Mouse (Mus musculus) inflammation-experienced regulatory T-cells, adult 6 months (primary cell): ENCODE data around the gene Elmod1. TPM values are rescaled to one million over a fixed set of nuclear protein-coding genes. Genes with fewer than 3 reads are reported as not detected.

Experiments used
- ATAC-seq: one replicate; pipeline ENCODE4 v1.8.0; 2017
- polyA plus RNA-seq, 3 experiments: library from polyadenylated mRNA; unstranded; fragments of 100-300 nt; shearing (Covaris generic); gene quantifications; one replicate each; pipeline ENCODE4 v1.2.1; 2017

Elmod1 gene
- polyA plus RNA-seq, 3 experiments from 2014 or later = not detected

DNA sequence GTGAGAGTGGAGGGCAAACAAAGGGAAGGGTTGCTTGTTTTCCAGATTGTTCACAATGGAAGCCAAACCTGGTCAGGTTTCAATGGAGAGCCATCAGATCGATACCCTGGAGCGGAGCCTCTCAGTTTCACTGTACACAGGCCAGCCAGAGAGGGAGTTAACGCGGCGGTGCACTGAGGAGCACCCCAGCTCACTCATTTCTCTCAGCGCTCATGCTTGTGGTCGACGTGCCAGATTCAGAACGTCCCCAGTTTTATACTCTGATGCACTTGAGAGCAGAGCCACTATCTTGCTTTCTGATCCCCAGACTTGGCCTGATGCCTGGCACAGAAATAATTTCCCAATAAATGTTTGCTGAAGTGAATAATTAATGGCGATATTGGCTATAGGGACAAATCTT is 68.3 kb downstream of the Elmod1 start:
- no peak for ATAC-seq

DNA sequence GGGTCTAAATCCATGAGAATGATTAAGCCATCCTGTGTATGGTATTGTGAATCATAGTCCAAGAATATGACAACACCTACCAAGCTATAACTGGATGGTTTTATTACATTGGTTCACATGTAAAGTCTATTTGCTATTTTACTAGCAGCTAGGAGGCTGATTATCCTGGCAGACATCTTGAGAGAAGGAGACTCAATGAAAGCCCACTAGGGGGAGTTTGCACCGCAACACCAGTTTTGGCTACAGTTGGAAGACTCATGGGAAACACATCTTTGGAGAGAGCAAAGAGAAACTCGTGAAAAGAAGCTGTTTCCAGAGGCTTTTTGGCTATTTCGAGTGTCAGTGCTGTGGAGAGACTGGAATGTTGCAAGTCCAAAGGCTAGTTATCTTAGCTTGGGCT is 69.7 kb downstream of the Elmod1 start:
- ATAC-seq = no peak

DNA sequence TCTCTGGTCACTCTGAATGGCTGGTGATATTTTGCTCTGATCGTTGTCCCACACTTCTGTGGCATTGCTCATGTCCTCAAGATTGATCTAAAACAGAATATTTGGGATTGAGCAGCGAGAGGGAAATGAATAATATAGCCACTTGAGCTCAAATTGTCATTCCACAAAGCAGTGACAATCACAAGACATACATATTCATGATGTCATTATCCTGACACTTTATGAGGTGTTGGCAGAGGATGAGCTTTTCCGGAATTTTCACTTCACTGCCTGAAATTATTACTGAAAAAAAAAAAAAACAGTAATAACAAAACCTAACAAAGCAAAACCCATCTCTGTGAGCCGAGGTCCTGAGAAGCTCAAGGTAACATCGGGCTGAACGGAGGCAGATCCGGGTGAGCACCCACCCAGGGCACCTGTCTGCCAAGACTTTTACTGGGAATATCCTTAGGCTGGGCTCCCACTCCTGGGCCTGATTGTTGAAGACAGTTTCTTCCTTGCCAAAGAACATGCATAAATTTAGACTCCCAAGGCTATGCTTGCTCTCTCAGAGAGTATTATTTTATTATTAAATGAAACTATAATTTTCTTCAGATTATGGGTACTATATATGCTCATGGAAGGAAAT is 71.8 kb downstream of the Elmod1 start:
- ATAC-seq = no peak

DNA sequence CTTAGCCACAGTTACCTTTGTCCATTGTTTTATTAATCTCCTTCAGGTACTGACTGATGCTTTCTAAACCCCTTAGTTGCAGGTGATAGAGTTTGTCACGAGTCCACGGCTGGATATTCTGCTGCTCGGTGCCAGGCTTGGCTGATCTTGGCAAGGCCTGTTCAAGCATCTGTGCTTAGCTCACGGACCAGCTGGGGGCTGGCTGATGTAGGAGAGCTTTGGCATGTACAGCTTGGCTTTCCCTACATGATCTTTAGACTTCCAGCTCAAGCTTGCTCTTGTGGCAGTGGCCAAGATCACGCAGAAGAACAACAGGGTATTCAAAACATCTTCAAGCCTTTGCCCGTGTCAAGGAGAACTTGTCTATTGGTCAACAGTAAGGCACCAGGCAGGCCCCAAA is 75.3 kb downstream of the Elmod1 start:
- no peak for ATAC-seq

DNA sequence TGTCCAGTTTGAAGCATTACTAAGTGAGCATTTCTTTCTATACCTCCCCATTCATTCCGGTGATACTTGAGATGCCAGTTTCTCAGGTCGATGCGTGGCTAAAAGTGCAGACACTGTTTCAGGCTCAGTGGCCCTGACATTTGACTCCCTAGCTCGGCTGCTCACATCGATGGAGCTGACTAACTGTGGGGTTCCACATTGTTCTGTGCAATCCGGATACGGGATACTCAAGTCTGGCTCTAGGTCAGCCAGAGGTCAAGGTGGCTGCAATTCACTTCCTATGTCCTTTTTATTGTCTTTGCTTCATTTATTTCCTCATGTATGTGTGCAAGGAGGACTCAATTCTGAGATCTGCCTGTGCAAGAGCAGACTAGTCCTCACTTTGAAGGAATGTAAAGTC is 79.3 kb downstream of the Elmod1 start:
- ATAC-seq = no peak

DNA sequence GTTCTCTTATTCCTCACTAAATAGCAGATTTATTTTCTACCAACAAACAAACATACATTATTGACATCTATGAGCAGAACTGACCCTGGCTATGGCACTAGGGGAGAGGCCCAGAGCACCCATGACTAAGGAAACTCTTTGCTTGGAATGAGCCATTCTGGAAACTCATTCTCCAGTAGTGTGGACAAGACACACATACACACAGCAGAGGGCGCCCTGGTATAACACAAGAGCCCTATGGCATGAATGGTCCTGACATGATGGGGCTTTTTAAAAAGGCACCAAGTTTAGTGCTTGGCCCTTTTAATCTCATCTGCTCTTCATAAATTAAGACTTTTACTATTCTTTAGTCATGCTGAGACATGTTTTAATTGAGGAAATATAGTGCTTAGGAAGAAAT is 85.0 kb downstream of the Elmod1 start:
- no peak for ATAC-seq

DNA sequence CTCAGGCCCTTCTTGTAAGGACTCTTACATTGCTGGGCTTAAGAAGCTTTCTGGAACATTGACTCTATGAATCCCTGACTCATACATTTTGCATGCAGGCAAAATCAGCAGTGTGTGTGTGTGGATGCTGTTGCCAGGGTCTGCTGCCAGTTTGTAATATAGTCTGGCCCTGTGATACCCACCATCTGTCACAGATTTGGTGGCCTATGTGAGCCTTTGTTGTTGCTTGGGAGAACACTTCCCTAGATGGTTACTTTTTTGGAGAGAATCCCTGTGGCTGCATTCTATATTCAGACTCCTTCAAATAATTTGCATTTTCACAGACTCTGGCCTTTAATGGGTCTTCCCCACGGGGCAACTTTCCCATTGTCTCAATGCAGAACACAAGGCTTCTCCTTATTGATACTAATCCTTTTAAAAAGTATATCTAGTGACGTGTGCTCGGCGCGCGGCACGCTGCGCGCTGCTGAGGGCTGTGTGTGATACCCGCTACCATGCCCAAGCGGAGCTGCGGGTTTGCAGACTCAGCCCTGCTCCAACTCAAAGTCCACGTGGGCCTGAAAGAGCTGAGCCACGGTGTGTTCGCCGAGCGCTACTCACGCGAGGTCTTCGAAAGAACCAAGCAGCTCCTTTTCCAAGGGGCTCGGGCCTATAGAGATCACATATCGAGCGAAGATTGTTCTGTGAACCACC is 91.4 kb downstream of the Elmod1 start:
- ATAC-seq = no peak

DNA sequence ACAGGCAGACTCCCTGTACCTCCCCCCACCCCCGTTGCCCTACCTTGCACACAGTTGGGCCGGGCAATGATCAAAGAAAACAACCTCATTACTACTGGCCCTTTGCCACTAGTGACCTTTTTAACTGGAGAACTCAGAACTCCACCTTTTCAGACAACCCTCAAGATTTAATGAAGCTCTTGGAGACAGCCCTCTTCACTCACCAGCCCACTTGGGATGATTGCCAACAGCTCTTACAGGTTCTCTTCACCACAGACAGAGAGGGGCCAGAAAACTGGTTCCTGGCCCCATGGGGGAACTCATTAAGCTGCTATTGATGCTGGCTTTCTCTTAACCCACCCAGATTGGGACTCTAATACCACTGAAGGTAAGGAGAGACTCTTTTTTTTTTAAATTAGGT is 97.7 kb downstream of the Elmod1 start:
- no peak for ATAC-seq

DNA sequence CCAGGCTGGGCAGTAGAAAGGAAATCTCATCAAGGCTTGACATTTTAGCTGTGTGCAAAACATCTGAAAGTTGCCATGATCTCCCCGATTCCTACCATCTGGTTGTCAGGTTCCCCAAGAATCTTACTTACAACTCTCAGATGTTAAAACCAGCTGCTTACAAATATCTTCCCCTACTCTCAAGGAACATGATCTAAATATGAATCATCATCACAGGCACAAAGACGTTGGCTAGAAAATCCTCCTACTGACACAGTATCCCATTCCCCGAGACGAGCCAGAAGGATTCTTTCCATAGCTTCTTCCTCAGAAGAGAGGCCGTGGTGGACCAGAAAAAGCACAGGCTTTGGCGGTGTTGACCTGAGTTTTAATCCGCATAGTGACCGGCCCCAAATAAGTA is 101.9 kb downstream of the Elmod1 start:
- ATAC-seq = no peak

Other genes with a start within 250 kb of the Elmod1 start
- gene Slc35f2, start 203.8 kb downstream of the Elmod1 start, polyA plus RNA-seq = 10 to 100 TPM in 2 of 3 experiments, 1 to 10 TPM in 1; 8.5 to 11.0 (median 10.6) TPM
- not detected for gene Sln, start 125.1 kb downstream of the Elmod1 start, polyA plus RNA-seq
- gene Tnfaip8l3, start 93.1 kb upstream of the Elmod1 start, polyA plus RNA-seq = not detected